Mouse (Mus musculus): ENCODE measurements around the gene Plcd3.

The Plcd3 gene

DNA sequence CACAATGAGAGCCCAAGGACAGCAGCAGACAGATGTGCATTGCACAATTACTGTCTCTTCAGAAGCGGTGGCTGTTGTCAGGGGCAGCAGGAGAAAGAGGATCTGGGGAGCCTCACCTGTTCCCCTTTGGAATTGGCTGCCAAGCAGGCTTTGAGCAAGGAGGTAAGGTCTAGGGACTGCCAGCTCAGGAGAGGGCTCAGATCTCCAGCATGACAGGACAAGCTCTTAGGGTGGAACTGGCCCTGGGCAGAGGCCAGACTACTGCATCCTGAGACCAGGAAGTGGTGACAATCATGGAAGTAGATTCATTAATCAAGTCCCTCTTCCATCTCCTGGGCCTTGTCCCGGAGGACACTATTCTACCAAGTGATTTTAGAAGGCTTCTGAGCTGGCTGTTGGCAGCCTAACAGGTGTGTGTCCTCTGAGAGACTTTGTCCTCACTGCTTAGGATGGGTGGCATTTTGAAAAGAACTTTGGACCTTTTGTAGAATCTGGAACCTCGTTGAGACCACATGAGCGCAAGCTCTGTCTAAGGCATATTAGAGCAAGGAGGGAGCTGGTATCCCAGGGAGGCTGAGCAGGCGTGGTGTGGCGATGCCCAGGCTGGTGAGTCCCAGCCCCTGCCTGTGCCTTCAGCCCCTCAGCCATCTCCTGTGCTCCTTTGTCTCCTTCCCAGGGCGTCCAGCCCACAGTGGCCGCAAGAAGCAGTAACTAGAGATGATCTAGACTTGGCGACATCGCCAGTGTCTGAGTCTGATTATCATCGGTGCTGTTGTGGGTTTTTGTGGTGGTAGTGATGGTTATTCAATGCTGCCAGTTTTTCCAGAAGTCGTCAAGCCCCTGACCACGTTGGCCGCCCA is 35.0 kb downstream of the Plcd3 start:
- no peak for DNase-seq (ENCODE audit: low spot score)

- DNase-seq (ENCODE audit: low spot score) = no peak
These were observed 42.9 kb downstream of the Plcd3 start for GRCm38 (mm10) chr11:103058499-103059085.

GRCm38 (mm10) chr11:103056636-103057035 is 44.8 kb downstream of the Plcd3 start:
- DNase-seq (ENCODE audit: low spot score) = no peak

DNA sequence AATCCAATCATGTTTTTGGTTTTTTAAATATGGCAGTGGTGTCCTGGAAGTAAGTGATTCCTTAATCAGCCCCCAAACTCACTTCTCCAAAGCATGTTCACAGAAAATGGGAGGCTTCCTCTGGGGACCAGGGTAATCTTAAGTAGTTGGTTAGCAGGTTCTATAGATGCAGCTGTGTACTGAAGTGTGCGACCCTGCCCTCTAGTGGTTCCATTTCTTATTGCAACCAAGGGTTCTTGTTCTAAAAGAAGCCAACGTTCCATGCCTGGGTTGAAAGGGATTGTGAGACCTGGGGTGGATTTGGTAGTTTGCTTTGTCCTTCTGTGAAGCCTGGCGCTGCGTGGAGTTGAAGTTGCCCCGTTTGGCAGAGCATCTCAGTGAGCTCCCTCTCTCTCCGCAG is 46.7 kb downstream of the Plcd3 start:
- DNase-seq (ENCODE audit: low spot score) = peak; percentile 87

DNA sequence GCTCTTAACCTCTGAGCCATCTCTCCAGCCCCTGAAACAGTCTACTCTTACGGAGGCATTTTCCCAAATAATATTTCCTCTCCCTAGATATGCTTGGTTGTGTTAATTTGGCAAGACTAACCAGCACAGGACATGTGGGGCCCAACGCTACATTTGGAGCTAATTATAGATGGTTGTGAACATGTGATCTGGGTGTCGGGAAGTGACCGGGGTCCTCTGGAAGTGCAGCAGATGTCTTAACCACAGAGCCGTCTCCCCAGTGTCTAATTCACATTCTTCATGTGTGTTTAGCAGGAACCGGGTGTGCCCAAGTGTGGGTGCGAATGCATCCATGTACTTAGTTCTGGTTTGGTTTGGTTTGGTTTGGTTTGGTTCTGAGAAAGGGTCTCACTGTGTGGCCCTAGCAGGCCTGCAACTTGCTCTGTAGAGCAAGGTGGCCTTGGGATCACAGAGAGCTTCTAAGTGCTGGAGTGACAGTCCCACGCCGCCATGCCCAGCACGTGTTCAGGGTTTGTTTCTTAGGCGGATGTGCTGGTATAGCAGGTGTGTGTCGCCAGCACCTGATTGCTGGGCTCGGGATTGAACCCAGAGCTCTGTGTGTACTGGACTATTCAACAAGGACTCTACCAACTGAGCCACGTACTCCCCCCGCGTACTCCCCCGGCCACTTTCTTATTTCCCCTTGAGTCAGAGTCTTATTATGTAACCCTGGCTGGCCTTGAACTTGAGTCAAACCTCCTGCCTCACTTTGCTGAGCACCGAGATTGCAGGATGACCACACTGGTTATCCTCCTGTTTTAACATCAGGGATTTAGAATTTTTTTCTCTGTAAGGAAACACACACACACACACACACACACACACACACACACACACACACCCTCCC is 48.0 kb downstream of the Plcd3 start:
- DNase-seq (ENCODE audit: low spot score) = no peak

DNA sequence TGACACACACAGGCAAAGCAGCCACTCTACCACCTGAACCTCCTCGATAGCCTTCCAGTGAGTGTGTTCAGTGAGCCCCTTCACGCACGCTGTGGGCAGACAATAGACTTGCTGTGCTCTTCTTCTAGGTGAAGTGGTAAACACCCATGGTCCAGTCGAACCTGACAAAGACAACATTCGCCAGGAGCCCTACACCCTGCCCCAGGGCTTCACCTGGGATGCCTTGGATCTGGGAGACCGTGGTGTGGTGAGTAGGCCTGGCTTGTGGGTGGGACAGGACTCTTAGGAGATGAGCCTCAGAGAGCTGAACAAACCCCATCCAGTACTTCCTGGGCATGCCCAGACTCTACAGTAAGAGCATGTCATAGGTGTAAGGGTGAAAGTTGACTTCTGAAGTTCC is 49.4 kb downstream of the Plcd3 start:
- DNase-seq (ENCODE audit: low spot score) = no peak

DNA sequence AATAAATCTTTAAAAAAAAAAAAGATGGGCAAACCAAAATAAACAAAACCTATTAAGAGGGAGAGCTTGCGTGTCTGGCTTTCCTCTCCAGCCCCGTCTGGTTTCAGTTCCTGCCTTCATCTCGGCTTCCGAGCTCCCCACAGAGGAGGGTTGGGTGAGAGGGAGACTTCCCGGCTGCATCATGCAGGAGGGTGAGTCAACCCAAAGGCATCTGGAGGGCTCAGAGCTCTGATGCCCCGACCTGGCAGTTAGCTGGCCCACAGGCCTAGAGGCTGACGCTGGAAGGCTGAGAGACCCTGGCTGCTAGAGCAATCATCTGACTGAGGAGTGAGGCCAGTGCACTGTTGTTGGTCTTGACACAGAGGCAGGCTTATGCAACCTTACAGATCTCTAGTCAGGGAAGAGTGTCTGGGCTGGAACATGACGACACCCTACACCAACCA is 50.2 kb downstream of the Plcd3 start:
- DNase-seq (ENCODE audit: low spot score) = no peak

GRCm38 (mm10) chr11:103050153-103050552 is 51.3 kb downstream of the Plcd3 start:
- DNase-seq (ENCODE audit: low spot score) = no peak

DNA sequence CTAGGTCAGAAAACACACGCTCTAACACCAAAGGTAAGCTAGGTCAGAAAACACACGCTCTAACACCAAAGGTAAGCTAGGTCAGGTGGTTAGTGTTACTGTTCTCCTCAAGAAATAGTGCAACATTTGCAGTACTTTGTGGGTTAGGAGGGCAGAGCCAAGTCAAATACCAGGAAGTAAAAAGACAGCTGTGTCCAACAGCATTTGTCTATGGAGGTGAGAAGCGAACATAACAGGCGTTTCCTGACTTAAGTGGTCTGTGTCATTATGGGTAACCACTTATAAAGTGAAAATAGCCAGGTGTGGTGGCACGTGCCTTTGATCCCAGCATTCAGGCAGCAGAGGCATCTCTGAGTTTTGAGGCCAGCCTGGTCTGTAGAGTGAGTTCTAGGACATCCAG is 51.8 kb downstream of the Plcd3 start:
- DNase-seq (ENCODE audit: low spot score) = no peak

GRCm38 (mm10) chr11:103046286-103046685 is 55.2 kb downstream of the Plcd3 start:
- peak; percentile 14 for DNase-seq (ENCODE audit: low spot score)

- no peak for DNase-seq (ENCODE audit: low spot score)
These were observed 57.5 kb downstream of the Plcd3 start for GRCm38 (mm10) chr11:103043982-103044381.

GRCm38 (mm10) chr11:103042828-103043227 is 58.6 kb downstream of the Plcd3 start:
- DNase-seq (ENCODE audit: low spot score) = no peak

DNA sequence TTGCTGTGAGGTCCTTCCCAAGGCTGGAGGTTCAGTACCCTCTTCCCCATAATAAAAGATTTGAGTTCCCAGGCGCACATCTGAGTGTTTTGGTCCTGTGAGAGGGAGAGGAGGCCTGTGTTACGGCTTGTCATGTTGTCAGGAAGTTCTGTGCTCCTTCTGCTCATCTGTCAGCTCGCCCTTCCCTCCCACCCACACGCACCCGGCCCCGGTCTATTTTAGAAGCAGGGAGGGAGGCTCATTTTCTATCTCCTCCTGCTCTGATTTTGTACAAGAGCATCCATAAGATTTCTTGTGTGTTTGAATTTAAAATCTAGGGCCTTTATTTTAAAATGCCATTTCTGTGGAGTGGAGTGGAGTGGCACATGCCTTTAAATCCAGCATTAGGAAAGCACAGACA is 63.4 kb downstream of the Plcd3 start:
- DNase-seq (ENCODE audit: low spot score) = no peak

DNA sequence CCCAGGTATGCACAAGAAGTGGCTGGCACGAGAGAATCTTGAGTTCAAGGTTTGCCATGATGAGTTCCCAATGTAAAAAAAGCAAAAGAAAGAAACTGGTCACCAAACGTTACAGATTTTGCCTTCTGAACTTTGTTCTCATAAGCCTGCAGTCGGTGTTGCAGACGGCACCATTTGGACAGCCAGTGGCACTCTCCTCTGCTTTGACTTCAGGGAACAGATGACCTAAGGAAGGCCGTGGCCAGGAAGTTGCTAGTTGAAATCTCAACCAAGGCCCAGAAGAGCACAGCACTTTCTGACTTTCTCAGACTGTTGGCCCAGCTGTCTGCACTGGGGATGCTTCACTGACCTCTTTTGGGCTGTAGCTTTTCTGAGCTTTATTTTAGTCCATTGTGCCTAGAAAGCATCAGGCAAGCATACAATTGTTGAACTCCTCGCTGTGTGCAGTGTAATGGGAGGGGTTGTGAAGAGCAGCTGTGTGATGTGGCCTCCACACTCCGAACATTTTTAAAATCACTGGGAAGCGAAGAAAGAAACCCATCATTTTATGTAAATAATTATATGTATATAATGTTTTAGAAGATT is 64.5 kb downstream of the Plcd3 start:
- DNase-seq (ENCODE audit: low spot score) = no peak

DNA sequence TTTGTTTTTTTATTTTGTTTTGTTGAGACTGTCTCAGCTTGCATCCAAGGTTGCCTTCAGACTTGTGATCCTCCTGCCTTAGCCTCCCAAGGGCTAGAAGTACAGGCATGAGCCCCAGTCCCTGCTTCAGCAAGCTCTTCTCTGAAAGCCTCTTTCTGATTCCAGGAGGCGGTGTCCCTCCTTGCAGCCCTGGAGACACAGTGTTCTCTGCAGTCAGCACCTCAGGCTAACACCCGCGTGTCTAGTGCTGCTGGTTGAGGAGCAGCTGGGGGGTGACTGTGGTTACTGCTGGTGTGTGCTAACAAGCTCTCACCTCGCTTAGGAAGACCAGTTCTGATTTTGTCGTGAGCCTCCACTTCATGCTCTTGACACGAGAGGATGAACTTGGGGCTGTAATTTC is 66.5 kb downstream of the Plcd3 start:
- DNase-seq (ENCODE audit: low spot score) = no peak

DNA sequence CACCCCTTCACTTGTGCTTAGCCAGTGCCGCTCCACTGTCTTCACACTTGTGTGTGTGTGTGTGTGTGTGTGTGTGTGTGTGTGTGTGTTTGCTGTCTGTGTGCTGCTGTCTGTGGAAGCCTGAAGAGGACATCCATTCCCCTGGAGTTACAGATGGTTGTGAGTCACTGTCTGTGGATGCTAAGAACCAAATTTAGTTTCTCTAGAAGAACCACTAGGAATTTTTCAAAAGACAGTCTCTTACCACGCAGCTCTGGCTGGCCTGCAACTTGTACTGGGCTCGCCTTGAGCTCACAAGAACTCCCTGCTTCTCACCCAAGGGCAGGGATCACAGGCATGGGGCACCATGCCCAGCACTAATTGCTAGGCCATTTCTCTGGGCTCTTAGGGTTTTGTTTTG is 68.4 kb downstream of the Plcd3 start:
- DNase-seq (ENCODE audit: low spot score) = no peak

DNA sequence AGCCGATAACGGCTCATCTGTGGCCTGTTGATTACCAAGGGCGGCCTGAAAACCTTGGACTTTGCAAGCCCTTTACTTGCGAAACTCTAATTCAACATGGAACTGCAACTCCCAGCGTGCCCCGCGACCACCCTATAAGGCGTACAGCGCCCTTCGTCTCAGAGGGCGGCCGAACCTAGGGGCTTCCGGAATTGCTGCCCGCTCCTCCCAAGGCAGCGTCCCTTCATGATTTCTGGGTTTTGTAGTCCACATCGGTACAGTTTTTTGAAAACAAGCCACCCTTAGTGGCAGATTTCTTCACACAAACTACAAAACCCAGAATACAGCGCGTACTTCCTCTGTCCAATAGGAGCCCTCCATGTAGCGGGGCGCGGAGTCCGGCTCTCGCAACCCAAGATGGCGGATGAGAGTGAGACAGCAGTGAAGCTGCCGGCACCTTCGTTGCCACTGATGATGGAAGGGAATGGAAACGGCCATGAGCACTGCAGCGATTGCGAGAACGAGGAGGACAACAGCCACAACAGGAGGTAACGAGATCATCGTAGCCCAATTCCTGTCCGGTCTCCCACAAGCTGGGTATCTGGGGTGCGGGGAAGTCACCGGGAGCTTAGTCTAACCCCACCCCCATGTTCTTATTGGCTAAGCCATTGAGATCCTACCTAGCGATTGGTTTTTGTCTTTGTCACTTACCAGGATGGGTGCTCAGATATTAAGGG is 73.1 kb downstream of the Plcd3 start, which contains the start of the genes Nmt1 and Dcakd:
TSS of gene Nmt1 (plus strand) at position 15 of the 716 bp plus-strand sequence.
TSS of gene Dcakd (minus strand) at position 158 of the 716 bp plus-strand sequence.
- peak; percentile 97 for DNase-seq (ENCODE audit: low spot score)

- DNase-seq (ENCODE audit: low spot score) = no peak
These were observed 73.8 kb downstream of the Plcd3 start for GRCm38 (mm10) chr11:103027570-103028175.

DNA sequence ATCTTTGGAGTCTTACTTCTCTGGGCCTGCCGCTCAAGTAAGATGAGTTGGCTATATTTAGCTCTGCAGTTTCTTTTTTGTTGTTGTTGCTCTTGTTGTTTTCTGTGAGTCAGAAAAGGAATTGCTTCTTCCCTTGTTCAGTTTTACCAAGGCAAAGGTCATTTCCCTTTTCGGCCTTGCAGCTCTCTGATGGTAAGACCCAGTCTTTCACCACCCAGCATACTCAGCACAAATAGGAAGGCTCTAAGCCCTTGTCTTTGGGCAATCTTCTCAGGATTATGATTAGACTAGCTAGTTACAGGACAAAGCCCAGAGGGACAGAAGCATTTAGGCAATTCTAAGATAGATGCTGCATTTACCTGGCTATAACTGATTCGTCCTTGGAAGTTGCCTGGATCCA is 74.6 kb downstream of the Plcd3 start:
- DNase-seq (ENCODE audit: low spot score) = no peak

DNA sequence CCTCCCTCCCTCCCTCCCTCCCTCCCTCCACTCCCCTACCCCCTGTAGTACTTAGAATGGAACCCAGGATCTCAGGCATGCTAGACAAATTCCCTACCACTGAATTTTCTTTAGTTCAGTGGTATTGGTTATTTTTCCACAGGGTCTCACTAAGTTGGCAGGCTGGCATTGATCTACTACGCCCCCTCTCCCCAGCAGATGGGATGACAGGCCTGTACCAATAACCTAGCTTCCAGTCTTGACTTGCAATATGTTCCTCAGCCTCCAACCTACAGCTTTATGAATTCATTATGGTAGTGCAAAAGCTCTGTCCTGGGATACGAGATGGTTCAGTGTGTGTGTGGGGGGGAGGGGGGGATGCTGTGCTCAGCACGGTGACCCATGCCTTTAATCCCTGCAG is 77.5 kb downstream of the Plcd3 start:
- no peak for DNase-seq (ENCODE audit: low spot score)

All from embryo, embryonic 10 days (tissue).